9 mouse cellular contexts compared by ENCODE assay signal in genomic region chr9:44074395-44075275, GRCm38 (mm10). TPM values are rescaled to one million over a fixed set of nuclear protein-coding genes. Genes with fewer than 3 reads are reported as not detected.
DNase-seq lines count a peak whose midpoint lies in the region; ATAC-seq and TF ChIP-seq lines count a peak whose summit lies in the region.
"Had no signal": no experiment of that assay in that cellular context is flagged by ENCODE, and none has a peak within 500 bp of the region (broad histone marks: within the 10 kb centered on the region; RNA-seq: fewer than 3 reads in every experiment).

No protein-coding gene starts in this region.

- no peaks in the 10 kb centered on the region for H3K27me3 ChIP-seq in intestine, embryonic 14.5 days (replicated peaks; ENCODE audit: control insufficient read depth, insufficient read depth, low read length)
- H3K27me3 ChIP-seq in intestine, embryonic 16.5 days (replicated peaks; ENCODE audit: control insufficient read depth, insufficient read depth, low read length) = no peaks in the 10 kb centered on the region
- H3K27me3 ChIP-seq in E14TG2a.4 (ENCODE audit: insufficient read depth, low read length) = peaks cover 29% of the 10 kb centered on the region
- H3K27me3 ChIP-seq in midbrain, embryonic 16.5 days (ENCODE audit: control insufficient read depth, insufficient read depth, low read depth, low read length) = no peaks in the 10 kb centered on the region

- H3K4me3 ChIP-seq in intestine, embryonic 14.5 days (ENCODE audit: low read depth, low read length) = no peak overlapping the region
- no peak overlapping the region for H3K4me3 ChIP-seq in intestine, embryonic 16.5 days (ENCODE audit: low read length)
- 0 out of 2 replicates have a peak overlapping the region, but pooled peaks have one; percentile 26 for H3K4me3 ChIP-seq in E14TG2a.4 (replicated peaks; ENCODE audit: low read length)
- H3K4me3 ChIP-seq in midbrain, embryonic 16.5 days (ENCODE audit: low read depth, low read length) = no peak overlapping the region

- TF ChIP-seq CTCF in E14TG2a.4 (conservative IDR thresholded peaks at IDR 0.05; ENCODE audit: low read length) = peak; percentile 86

- 61% methylated on average over 9 of the region's 9 CpGs for WGBS in intestine, embryonic 14.5 days
- 58% methylated on average over 9 of the region's 9 CpGs for WGBS in intestine, embryonic 16.5 days
- WGBS in midbrain, embryonic 16.5 days = 64% methylated on average over 9 of the region's 9 CpGs

- no peak overlapping the region for H3K4me2 ChIP-seq in intestine, embryonic 14.5 days (ENCODE audit: low read length)
- H3K4me2 ChIP-seq in intestine, embryonic 16.5 days (ENCODE audit: low read depth, low read length) = no peak overlapping the region
- H3K4me2 ChIP-seq in midbrain, embryonic 16.5 days (ENCODE audit: low read length) = no peak overlapping the region

- no peak overlapping the region for H3K27ac ChIP-seq in intestine, embryonic 14.5 days (ENCODE audit: low read depth)
- no peak overlapping the region for H3K27ac ChIP-seq in intestine, embryonic 16.5 days (ENCODE audit: low read length)
- no peak overlapping the region for H3K27ac ChIP-seq in midbrain, embryonic 16.5 days (ENCODE audit: low read length)

- DNase-seq in intestine, embryonic 14.5 days (ENCODE audit: low spot score) = peak; percentile 50
- peak; percentile 37 for DNase-seq in 3T3-L1 (ENCODE audit: low read depth, low spot score)
- peak; percentile 54 for DNase-seq in embryo, embryonic 10.5 days (ENCODE audit: low spot score)
- no peak for DNase-seq in frontal cortex, adult 2 months (ENCODE audit: extremely low spot score in 1 of 2, low spot score in 1 of 2)

- no peaks in the 10 kb centered on the region for H3K9me3 ChIP-seq in intestine, embryonic 14.5 days (ENCODE audit: control insufficient read depth, low read length)
- H3K9me3 ChIP-seq in intestine, embryonic 16.5 days (ENCODE audit: control insufficient read depth, low read length) = no peaks in the 10 kb centered on the region
- no peaks in the 10 kb centered on the region for H3K9me3 ChIP-seq in E14TG2a.4 (ENCODE audit: low read length)
- H3K9me3 ChIP-seq in midbrain, embryonic 16.5 days (replicated peaks; ENCODE audit: control insufficient read depth, low read length, poor library complexity, severe bottlenecking) = no peaks in the 10 kb centered on the region

- H3K9ac ChIP-seq in intestine, embryonic 14.5 days (ENCODE audit: low read length) = no peak overlapping the region
- H3K9ac ChIP-seq in intestine, embryonic 16.5 days (ENCODE audit: low read depth, low read length) = no peak overlapping the region
- no peak overlapping the region for H3K9ac ChIP-seq in midbrain, embryonic 16.5 days (ENCODE audit: low read depth, low read length)

- no peak for ATAC-seq in intestine, embryonic 14.5 days (replicated peaks; ENCODE audit: low FRiP score, low TSS enrichment, low read depth)
- no peak for ATAC-seq in intestine, embryonic 16.5 days
- no peak for ATAC-seq in inflammation-experienced regulatory T-cells, adult 6 months
- no peak for ATAC-seq in midbrain, embryonic 16.5 days

- peaks cover 25% of the 10 kb centered on the region for H3K4me1 ChIP-seq in intestine, embryonic 14.5 days (replicated peaks; ENCODE audit: control insufficient read depth, insufficient read depth, low read length)
- H3K4me1 ChIP-seq in intestine, embryonic 16.5 days (ENCODE audit: control insufficient read depth, insufficient read depth, low read length) = peaks cover 26% of the 10 kb centered on the region
- peaks cover 73% of the 10 kb centered on the region for H3K4me1 ChIP-seq in E14TG2a.4 (replicated peaks; ENCODE audit: low read depth, low read length)
- H3K4me1 ChIP-seq in midbrain, embryonic 16.5 days (ENCODE audit: control insufficient read depth, insufficient read depth, low read length) = no peaks in the 10 kb centered on the region; the same call in 1 of the 2 replicates

- H3K36me3 ChIP-seq in intestine, embryonic 14.5 days (ENCODE audit: control insufficient read depth, insufficient read depth, low read length) = no peaks in the 10 kb centered on the region
- no peaks in the 10 kb centered on the region for H3K36me3 ChIP-seq in intestine, embryonic 16.5 days (ENCODE audit: control insufficient read depth, insufficient read depth, low read length)
- no peaks in the 10 kb centered on the region for H3K36me3 ChIP-seq in E14TG2a.4 (ENCODE audit: insufficient read depth, low read length)
- H3K36me3 ChIP-seq in midbrain, embryonic 16.5 days (ENCODE audit: control insufficient read depth, insufficient read depth, low read length) = no peaks in the 10 kb centered on the region

RNA-seq across cellular contexts. Expression of gene Usp2, which starts 7.8 kb away (rescaled TPM):
- polyA plus RNA-seq in intestine, embryonic 14.5 days (2014; fragmentation: Nextera tagmentation; extraction: Ambion mirVana) = 11.0 and 12.5 TPM in 2 replicates
- 13.2 and 15.6 TPM in 2 replicates for polyA plus RNA-seq in intestine, embryonic 16.5 days (2015; fragmentation: Nextera tagmentation; extraction: Ambion mirVana)
- polyA plus RNA-seq in frontal cortex, adult 2 months (2012; rRNA removed) = 40.2 and 44.9 TPM in 2 replicates
- 1 to 10 TPM in 2 of 3 experiments, under 1 TPM in 1; 0.53 to 5.0 (median 2.2) TPM for polyA plus RNA-seq in inflammation-experienced regulatory T-cells, adult 6 months (2017; shearing (Covaris generic))
- 6.7 and 9.7 TPM in 2 replicates for polyA plus RNA-seq in midbrain, embryonic 16.5 days (2015; fragmentation: Nextera tagmentation; extraction: Ambion mirVana)

RNA-seq across cellular contexts. Expression of gene Mfrp, which starts 26.9 kb away (rescaled TPM):
- 0.18 TPM in 1 of 2 replicates, not detected in the other for polyA plus RNA-seq in intestine, embryonic 14.5 days (2014; fragmentation: Nextera tagmentation; extraction: Ambion mirVana)
- polyA plus RNA-seq in intestine, embryonic 16.5 days (2015; fragmentation: Nextera tagmentation; extraction: Ambion mirVana) = 0.18 and 0.24 TPM in 2 replicates
- 0.14 and 0.21 TPM in 2 replicates for polyA plus RNA-seq in frontal cortex, adult 2 months (2012; rRNA removed)
- not detected for polyA plus RNA-seq in inflammation-experienced regulatory T-cells, adult 6 months (2017; shearing (Covaris generic))
- 0.15 and 0.16 TPM in 2 replicates for polyA plus RNA-seq in midbrain, embryonic 16.5 days (2015; fragmentation: Nextera tagmentation; extraction: Ambion mirVana)
- polyA plus RNA-seq: embryonic facial prominence, embryonic 14.5 days had no signal

RNA-seq across cellular contexts. Expression of gene Thy1, which starts 31.5 kb away (rescaled TPM):
- polyA plus RNA-seq in intestine, embryonic 14.5 days (2014; fragmentation: Nextera tagmentation; extraction: Ambion mirVana) = 0.62 and 2.0 TPM in 2 replicates
- polyA plus RNA-seq in intestine, embryonic 16.5 days (2015; fragmentation: Nextera tagmentation; extraction: Ambion mirVana) = 1.8 TPM in 2 replicates
- 752 and 876 TPM in 2 replicates for polyA plus RNA-seq in frontal cortex, adult 2 months (2012; rRNA removed)
- 100 to 1,000 TPM; 179 to 228 (median 209) TPM for polyA plus RNA-seq in inflammation-experienced regulatory T-cells, adult 6 months (2017; shearing (Covaris generic))
- polyA plus RNA-seq in midbrain, embryonic 16.5 days (2015; fragmentation: Nextera tagmentation; extraction: Ambion mirVana) = 2.9 and 6.4 TPM in 2 replicates

RNA-seq across cellular contexts. Expression of gene C1qtnf5, which starts 32.4 kb away (rescaled TPM):
- polyA plus RNA-seq in intestine, embryonic 14.5 days (2014; fragmentation: Nextera tagmentation; extraction: Ambion mirVana) = 3.2 and 3.4 TPM in 2 replicates
- 2.7 and 3.0 TPM in 2 replicates for polyA plus RNA-seq in intestine, embryonic 16.5 days (2015; fragmentation: Nextera tagmentation; extraction: Ambion mirVana)
- 31.7 and 39.5 TPM in 2 replicates for polyA plus RNA-seq in frontal cortex, adult 2 months (2012; rRNA removed)
- polyA plus RNA-seq in inflammation-experienced regulatory T-cells, adult 6 months (2017; shearing (Covaris generic)) = not detected
- polyA plus RNA-seq in midbrain, embryonic 16.5 days (2015; fragmentation: Nextera tagmentation; extraction: Ambion mirVana) = 4.6 and 5.5 TPM in 2 replicates

RNA-seq across cellular contexts. Expression of gene Gm49380, which starts 38.7 kb away (rescaled TPM):
- 0.14 and 0.36 TPM in 2 replicates for polyA plus RNA-seq in intestine, embryonic 14.5 days (2014; fragmentation: Nextera tagmentation; extraction: Ambion mirVana)
- 0.05 and 0.12 TPM in 2 replicates for polyA plus RNA-seq in intestine, embryonic 16.5 days (2015; fragmentation: Nextera tagmentation; extraction: Ambion mirVana)
- 0.16 and 0.21 TPM in 2 replicates for polyA plus RNA-seq in frontal cortex, adult 2 months (2012; rRNA removed)
- not detected for polyA plus RNA-seq in inflammation-experienced regulatory T-cells, adult 6 months (2017; shearing (Covaris generic))
- 0.10 and 0.15 TPM in 2 replicates for polyA plus RNA-seq in midbrain, embryonic 16.5 days (2015; fragmentation: Nextera tagmentation; extraction: Ambion mirVana)

Comparison
In these comparisons a context has a peak if more than half of its experiments do, and no peak if none do; other contexts are left out.
1. DNase-seq: peak in intestine, embryonic 14.5 days (single experiment), 3T3-L1 (single experiment) and embryo, embryonic 10.5 days (single experiment); none in frontal cortex, adult 2 months (0 of 2).
2. RNA of gene Thy1, which starts 31.5 kb away (polyA plus RNA-seq): 752 to 876 TPM in frontal cortex, adult 2 months and 179 to 228 TPM in inflammation-experienced regulatory T-cells, adult 6 months; 2.9 to 6.4 TPM in midbrain, embryonic 16.5 days, 0.62 to 2.0 TPM in intestine, embryonic 14.5 days and 1.8 TPM in intestine, embryonic 16.5 days; every median in the first group is over 10 times any median in the second.